Mouse (Mus musculus): Measurements from ENCODE around the gene Tyw1.

Gene Tyw1

GRCm38 (mm10) chr5:130266651-130267050 is 11.2 kb downstream of the Tyw1 start:
- peak; percentile 11 for DNase-seq

GRCm38 (mm10) chr5:130267316-130267715 is 11.9 kb downstream of the Tyw1 start:
- DNase-seq, result peak; percentile 10

GRCm38 (mm10) chr5:130268976-130269375 is 13.6 kb downstream of the Tyw1 start:
- no peak for DNase-seq

- no peak for DNase-seq
These were observed 16.9 kb downstream of the Tyw1 start for GRCm38 (mm10) chr5:130272344-130272743.

- no peak for DNase-seq
These were observed 17.6 kb downstream of the Tyw1 start for GRCm38 (mm10) chr5:130273046-130273445.

- DNase-seq, result no peak
These were observed 20.1 kb downstream of the Tyw1 start for GRCm38 (mm10) chr5:130275509-130275908.

GRCm38 (mm10) chr5:130278011-130278472 is 22.6 kb downstream of the Tyw1 start:
- no peak for DNase-seq

- DNase-seq, result no peak
These were observed 27.8 kb downstream of the Tyw1 start for GRCm38 (mm10) chr5:130283079-130283732.

- no peak for DNase-seq
These were observed 32.7 kb downstream of the Tyw1 start for GRCm38 (mm10) chr5:130288106-130288505.

- no peak for DNase-seq
These were observed 34.8 kb downstream of the Tyw1 start for GRCm38 (mm10) chr5:130290242-130290641.

GRCm38 (mm10) chr5:130290775-130291174 is 35.4 kb downstream of the Tyw1 start:
- no peak for DNase-seq

- DNase-seq, result no peak
These were observed 37.6 kb downstream of the Tyw1 start for GRCm38 (mm10) chr5:130292976-130293375.

GRCm38 (mm10) chr5:130293941-130294340 is 38.5 kb downstream of the Tyw1 start:
- no peak for DNase-seq

- DNase-seq, result no peak
These were observed 39.2 kb downstream of the Tyw1 start for GRCm38 (mm10) chr5:130294598-130294997.

GRCm38 (mm10) chr5:130296071-130296470 is 40.7 kb downstream of the Tyw1 start:
- no peak for DNase-seq

GRCm38 (mm10) chr5:130298831-130299460 is 43.5 kb downstream of the Tyw1 start:
- DNase-seq, result no peak

GRCm38 (mm10) chr5:130299526-130299925 is 44.1 kb downstream of the Tyw1 start:
- no peak for DNase-seq

GRCm38 (mm10) chr5:130303611-130304010 is 48.2 kb downstream of the Tyw1 start:
- DNase-seq, result no peak

- no peak for DNase-seq
These were observed 52.5 kb downstream of the Tyw1 start for GRCm38 (mm10) chr5:130307921-130308320.

- DNase-seq, result no peak
These were observed 54.7 kb downstream of the Tyw1 start for GRCm38 (mm10) chr5:130310077-130310476.

- DNase-seq, result no peak
These were observed 55.4 kb downstream of the Tyw1 start for GRCm38 (mm10) chr5:130310827-130311226.

- DNase-seq, result no peak
These were observed 58.1 kb downstream of the Tyw1 start for GRCm38 (mm10) chr5:130313488-130313887.

GRCm38 (mm10) chr5:130314926-130315325 is 59.5 kb downstream of the Tyw1 start:
- DNase-seq, result no peak

GRCm38 (mm10) chr5:130316321-130316720 is 60.9 kb downstream of the Tyw1 start:
- no peak for DNase-seq

- DNase-seq, result no peak
These were observed 64.4 kb downstream of the Tyw1 start for GRCm38 (mm10) chr5:130319783-130320182.

Measured in kidney, adult 18-20 months (tissue).